Mouse (Mus musculus): ENCODE results near the gene Nhsl1. TPM values are rescaled to one million over a fixed set of nuclear protein-coding genes. Genes with fewer than 3 reads are reported as not detected.

The Nhsl1 gene
- polyA plus RNA-seq, 1 experiment from 2014 or later: 1.9 TPM

DNA sequence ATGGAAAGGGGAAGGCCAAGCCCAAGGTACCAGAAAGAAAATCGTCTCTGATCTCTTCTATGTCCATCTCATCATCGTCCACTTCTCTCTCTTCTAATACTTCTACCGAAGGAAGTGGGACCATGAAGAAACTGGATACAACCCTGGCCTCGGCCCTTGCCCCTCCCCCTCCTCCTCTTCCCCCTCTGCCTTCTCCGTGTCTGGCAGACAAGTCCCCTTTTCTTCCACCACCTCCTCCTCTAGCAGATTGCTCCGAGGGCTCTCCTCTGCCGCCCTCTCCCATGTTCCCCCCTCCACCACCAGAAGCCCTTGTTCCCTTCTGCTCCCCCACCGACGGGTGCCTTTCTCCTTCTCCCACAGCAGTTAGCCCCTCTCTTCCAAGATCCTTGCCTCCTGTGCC lies 206.9 kb downstream of the Nhsl1 start:
- Histone ChIP-seq H3K27me3 (replicated peaks; ENCODE audit: insufficient read depth, low read length) (no peaks in the 10 kb centered on the region), H3K27ac (ENCODE audit: low read length) (no peak overlapping the region), H3K36me3 (ENCODE audit: insufficient read depth, low read length) (no peaks in the 10 kb centered on the region), H3K4me3 (ENCODE audit: low read depth, low read length) (no peak overlapping the region), H3K4me2 (replicated peaks; ENCODE audit: low read depth, low read length) (no peak overlapping the region), H3K4me1 (ENCODE audit: insufficient read depth, low read depth, low read length) (peaks cover 5% of the 10 kb centered on the region; the same call in 1 of the 2 replicates), H3K9ac (replicated peaks; ENCODE audit: low read depth) (no peak overlapping the region), H3K9me3 (ENCODE audit: low read length) (no peaks in the 10 kb centered on the region)
- TF ChIP-seq EP300 (IDR thresholded peaks at IDR 0.05) (no peak), CTCF (IDR thresholded peaks at IDR 0.05) (no peak)
- WGBS: 66% methylated on average over 9 of the region's 9 CpGs
- DNase-seq (ENCODE audit: low spot score): no peak
- ATAC-seq: no peak

DNA sequence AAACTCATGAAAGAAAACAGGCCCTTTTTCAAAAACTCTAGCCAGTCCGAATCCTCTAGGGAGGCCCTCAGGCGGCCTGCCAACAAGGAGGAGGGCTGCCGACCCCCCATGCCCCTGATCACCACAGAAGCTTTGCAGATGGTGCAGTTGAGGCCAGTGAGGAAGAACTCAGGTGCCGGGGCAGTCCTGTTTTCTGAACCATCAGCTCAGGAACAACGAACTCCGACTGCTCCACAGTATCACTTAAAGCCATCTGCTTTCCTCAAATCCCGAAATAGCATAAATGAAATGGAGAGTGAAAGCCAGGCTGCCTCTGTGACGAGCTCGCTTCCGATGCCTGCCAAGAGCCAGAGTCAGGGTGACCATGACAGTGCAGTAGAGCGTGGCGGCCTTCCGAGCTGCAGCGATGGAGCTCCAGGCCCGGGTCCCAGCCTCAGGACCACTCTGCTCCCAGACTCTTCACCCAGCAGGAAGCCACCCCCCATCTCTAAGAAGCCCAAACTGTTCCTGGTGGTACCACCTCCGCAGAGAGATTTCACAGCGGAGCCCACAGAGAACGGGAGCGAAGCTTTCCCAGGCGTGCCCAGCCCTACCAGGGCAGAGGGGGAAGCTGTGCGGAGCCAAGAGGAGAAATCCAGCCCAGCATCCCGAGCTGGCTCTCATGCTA lies 207.5 kb downstream of the Nhsl1 start:
- H3K4me1 ChIP-seq (ENCODE audit: insufficient read depth, low read depth, low read length): peaks cover 5% of the 10 kb centered on the region; the same call in 1 of the 2 replicates
- no peak overlapping the region for H3K27ac ChIP-seq (ENCODE audit: low read length)
- TF ChIP-seq CTCF (IDR thresholded peaks at IDR 0.05): no peak
- TF ChIP-seq EP300 (IDR thresholded peaks at IDR 0.05): no peak
- DNase-seq (ENCODE audit: low spot score) (no peak), ATAC-seq (no peak)
- H3K27me3 ChIP-seq (replicated peaks; ENCODE audit: insufficient read depth, low read length): no peaks in the 10 kb centered on the region
- no peak overlapping the region for H3K4me2 ChIP-seq (replicated peaks; ENCODE audit: low read depth, low read length)
- no peaks in the 10 kb centered on the region for H3K9me3 ChIP-seq (ENCODE audit: low read length)
- no peak overlapping the region for H3K4me3 ChIP-seq (ENCODE audit: low read depth, low read length)
- H3K9ac ChIP-seq (replicated peaks; ENCODE audit: low read depth): no peak overlapping the region
- WGBS: 73% methylated on average over 22 of the region's 22 CpGs
- peaks cover 1% of the 10 kb centered on the region; the same call in 1 of the 2 replicates for H3K36me3 ChIP-seq (ENCODE audit: insufficient read depth, low read length)

DNA sequence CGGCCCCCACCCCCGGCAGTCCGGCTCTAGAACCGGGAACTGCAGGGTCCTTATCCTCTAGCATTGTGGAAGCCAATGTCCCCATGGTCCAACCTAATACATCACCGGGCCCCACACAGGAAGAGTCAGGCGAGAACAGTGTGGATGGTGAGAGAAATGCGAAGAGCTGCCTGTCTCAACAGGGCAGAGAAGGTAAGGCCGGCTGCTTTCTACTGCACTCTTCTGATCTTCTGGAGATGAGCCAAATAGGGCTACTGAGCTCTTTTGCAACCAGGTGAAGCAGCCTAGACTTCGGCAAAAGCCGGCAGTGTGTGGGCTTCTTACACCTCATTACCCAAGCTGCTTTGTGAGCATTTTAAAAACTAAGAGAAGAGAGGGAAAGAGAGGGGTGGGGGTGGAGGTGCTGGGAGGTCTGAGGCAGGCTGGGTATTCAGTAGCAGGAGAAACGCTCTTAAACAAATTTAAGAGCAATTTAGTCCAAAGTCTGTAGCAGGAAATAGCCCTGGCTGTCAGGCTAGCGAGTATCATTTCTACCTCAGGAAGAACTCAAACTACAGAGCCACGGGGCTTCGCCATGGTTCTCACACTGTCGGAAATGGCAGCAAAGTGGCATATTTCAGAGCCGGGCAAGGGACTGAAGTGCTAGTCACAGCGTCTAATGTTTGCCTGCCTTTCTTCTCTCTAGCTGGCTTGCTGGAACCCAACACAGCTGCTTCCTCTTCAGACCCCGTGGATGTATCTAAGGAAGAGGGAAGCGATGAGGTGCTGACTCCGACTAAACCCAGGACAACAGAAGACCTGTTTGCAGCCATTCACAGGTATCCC lies 208.3 kb downstream of the Nhsl1 start:
- Histone ChIP-seq H3K4me2 (replicated peaks; ENCODE audit: low read depth, low read length) (peak overlapping the region; percentile 29), H3K9me3 (ENCODE audit: low read length) (no peaks in the 10 kb centered on the region), H3K36me3 (ENCODE audit: insufficient read depth, low read length) (peaks cover 4% of the 10 kb centered on the region; the same call in 1 of the 2 replicates), H3K4me1 (ENCODE audit: insufficient read depth, low read depth, low read length) (peaks cover 5% of the 10 kb centered on the region; the same call in 1 of the 2 replicates), H3K27me3 (replicated peaks; ENCODE audit: insufficient read depth, low read length) (no peaks in the 10 kb centered on the region), H3K27ac (ENCODE audit: low read length) (no peak overlapping the region), H3K9ac (replicated peaks; ENCODE audit: low read depth) (no peak overlapping the region), H3K4me3 (ENCODE audit: low read depth, low read length) (no peak overlapping the region)
- no peak for TF ChIP-seq EP300 (IDR thresholded peaks at IDR 0.05)
- no peak for TF ChIP-seq CTCF (IDR thresholded peaks at IDR 0.05)
- WGBS: 44% methylated on average over 20 of the region's 20 CpGs
- DNase-seq (ENCODE audit: low spot score): peak; percentile 55
- ATAC-seq: 0 out of 2 replicates have a peak, but pooled peaks have one; percentile 18

DNA sequence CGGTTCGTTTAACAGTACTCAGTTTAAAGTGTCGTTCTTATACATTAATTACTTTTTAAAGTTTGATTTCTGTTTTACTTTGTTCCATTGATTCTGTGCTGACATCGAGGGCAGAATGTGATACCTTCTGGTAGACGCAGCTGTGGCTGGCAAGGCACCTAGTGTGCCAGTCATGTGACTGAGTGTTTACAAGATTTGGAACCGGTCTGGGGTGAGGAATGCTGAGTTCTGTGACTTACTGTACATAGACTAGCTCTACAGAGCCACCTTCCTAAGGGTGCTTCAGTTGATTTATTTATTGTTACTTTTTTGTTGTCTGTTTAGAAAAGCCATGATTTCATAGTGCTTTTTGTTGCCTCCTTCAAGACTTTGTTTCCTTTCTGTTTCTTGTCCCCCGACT lies 209.0 kb downstream of the Nhsl1 start:
- H3K4me2 ChIP-seq (replicated peaks; ENCODE audit: low read depth, low read length): peak overlapping the region; percentile 29; the same call in 1 of the 2 replicates
- DNase-seq (ENCODE audit: low spot score): peak; percentile 57
- no peaks in the 10 kb centered on the region for H3K27me3 ChIP-seq (replicated peaks; ENCODE audit: insufficient read depth, low read length)
- WGBS: 52% methylated on average over 7 of the region's 7 CpGs
- peaks cover 5% of the 10 kb centered on the region; the same call in 1 of the 2 replicates for H3K4me1 ChIP-seq (ENCODE audit: insufficient read depth, low read depth, low read length)
- ATAC-seq: peak; percentile 78
- H3K9ac ChIP-seq (replicated peaks; ENCODE audit: low read depth): no peak overlapping the region
- no peaks in the 10 kb centered on the region for H3K9me3 ChIP-seq (ENCODE audit: low read length)
- TF ChIP-seq EP300 (IDR thresholded peaks at IDR 0.05) (no peak), CTCF (IDR thresholded peaks at IDR 0.05) (no peak)
- H3K36me3 ChIP-seq (ENCODE audit: insufficient read depth, low read length): peaks cover 4% of the 10 kb centered on the region; the same call in 1 of the 2 replicates
- no peak overlapping the region for H3K27ac ChIP-seq (ENCODE audit: low read length)
- H3K4me3 ChIP-seq (ENCODE audit: low read depth, low read length): no peak overlapping the region

DNA sequence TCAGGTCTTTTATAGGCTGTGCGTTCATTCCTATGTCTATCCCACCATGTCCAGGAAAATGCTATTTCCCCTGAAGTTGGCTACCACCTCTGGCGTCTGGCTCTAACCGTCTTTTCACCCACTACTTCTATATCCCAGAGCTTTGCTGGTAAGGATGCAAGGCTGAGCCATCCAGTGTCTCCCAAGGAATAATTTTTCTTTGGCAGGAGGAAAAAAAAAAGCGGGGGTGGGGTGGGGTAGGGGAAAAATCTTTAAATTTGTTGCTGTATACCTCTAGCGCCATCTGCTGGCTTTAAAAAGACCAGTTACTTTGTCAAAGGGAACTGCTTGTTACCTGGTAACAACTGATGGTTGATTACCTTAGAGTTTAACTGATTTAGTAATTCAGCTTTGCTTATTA lies 209.7 kb downstream of the Nhsl1 start:
- Histone ChIP-seq H3K4me1 (ENCODE audit: insufficient read depth, low read depth, low read length) (peaks cover 5% of the 10 kb centered on the region; the same call in 1 of the 2 replicates), H3K9me3 (ENCODE audit: low read length) (no peaks in the 10 kb centered on the region), H3K9ac (replicated peaks; ENCODE audit: low read depth) (no peak overlapping the region), H3K4me2 (replicated peaks; ENCODE audit: low read depth, low read length) (no peak overlapping the region), H3K36me3 (ENCODE audit: insufficient read depth, low read length) (peaks cover 4% of the 10 kb centered on the region; the same call in 1 of the 2 replicates), H3K4me3 (ENCODE audit: low read depth, low read length) (no peak overlapping the region), H3K27me3 (replicated peaks; ENCODE audit: insufficient read depth, low read length) (no peaks in the 10 kb centered on the region), H3K27ac (ENCODE audit: low read length) (no peak overlapping the region)
- DNase-seq (ENCODE audit: low spot score): peak; percentile 63
- TF ChIP-seq CTCF (IDR thresholded peaks at IDR 0.05) (peak; percentile 71), EP300 (IDR thresholded peaks at IDR 0.05) (no peak)
- 53% methylated on average over 5 of the region's 5 CpGs for WGBS
- no peak for ATAC-seq

DNA sequence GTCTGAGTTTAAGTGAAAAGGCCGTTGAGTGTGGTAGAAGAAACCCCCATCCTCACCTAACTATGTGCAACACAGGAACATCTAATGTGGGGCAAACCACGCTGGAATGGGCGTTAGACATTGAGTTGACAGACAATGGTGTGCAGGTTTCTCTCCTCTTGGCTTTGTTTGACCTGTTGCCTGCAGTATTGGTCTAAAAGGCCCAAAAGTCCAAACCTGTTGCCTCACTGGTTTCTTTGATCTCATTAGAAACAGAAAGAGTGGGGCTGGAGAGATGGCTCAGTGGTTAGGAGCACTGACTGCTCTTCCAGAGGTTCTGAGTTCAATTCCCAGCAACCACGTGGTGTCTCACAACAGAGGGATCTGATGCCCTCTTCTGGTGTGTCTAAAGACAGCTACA lies 210.4 kb downstream of the Nhsl1 start:
- no peaks in the 10 kb centered on the region for H3K9me3 ChIP-seq (ENCODE audit: low read length)
- WGBS: 77% methylated on average over 4 of the region's 4 CpGs
- no peak overlapping the region for H3K4me2 ChIP-seq (replicated peaks; ENCODE audit: low read depth, low read length)
- DNase-seq (ENCODE audit: low spot score) (no peak), ATAC-seq (no peak)
- H3K4me1 ChIP-seq (ENCODE audit: insufficient read depth, low read depth, low read length): peaks cover 5% of the 10 kb centered on the region; the same call in 1 of the 2 replicates
- no peak for TF ChIP-seq EP300 (IDR thresholded peaks at IDR 0.05)
- no peak for TF ChIP-seq CTCF (IDR thresholded peaks at IDR 0.05)
- peaks cover 4% of the 10 kb centered on the region; the same call in 1 of the 2 replicates for H3K36me3 ChIP-seq (ENCODE audit: insufficient read depth, low read length)
- no peak overlapping the region for H3K4me3 ChIP-seq (ENCODE audit: low read depth, low read length)
- H3K27me3 ChIP-seq (replicated peaks; ENCODE audit: insufficient read depth, low read length): no peaks in the 10 kb centered on the region
- no peak overlapping the region for H3K27ac ChIP-seq (ENCODE audit: low read length)
- H3K9ac ChIP-seq (replicated peaks; ENCODE audit: low read depth): no peak overlapping the region
